Mouse (Mus musculus) neural tube, embryonic 10.5 days (tissue): Measurements from ENCODE around the gene Caskin1.

ENCODE experiments used
- DNase-seq: peaks from one replicate; pipeline ENCODE4 v3.0.0-alpha.2; 2017; ENCODE audit warnings: low spot score; ENCODE audit errors: extremely low spot score

The Caskin1 gene

GRCm38 (mm10) chr17:24530361-24531050, 42.1 kb downstream of the Caskin1 start:
- DNase-seq = no peak

- no peak for DNase-seq
These were observed 42.7 kb downstream of the Caskin1 start for GRCm38 (mm10) chr17:24531064-24531463.

DNA sequence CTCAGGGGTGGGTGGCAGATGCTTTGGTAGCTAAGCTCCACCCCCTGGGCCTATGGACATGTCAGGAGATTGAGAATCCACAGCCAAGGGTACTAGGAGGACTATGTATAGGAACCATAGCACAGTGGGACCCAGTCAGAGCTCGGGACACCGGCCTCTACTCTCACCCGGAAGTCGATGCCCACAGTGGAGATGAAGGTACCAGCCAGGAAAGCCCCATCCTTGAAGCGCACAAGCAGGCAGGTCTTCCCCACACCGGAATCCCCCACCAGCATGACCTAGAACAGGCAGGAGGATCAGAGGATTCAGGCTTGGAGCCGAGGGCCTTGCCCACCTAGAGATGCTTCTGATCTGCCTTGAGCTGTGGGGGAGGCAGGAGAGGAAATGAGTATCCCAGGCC, 43.6 kb downstream of the Caskin1 start:
- DNase-seq = no peak

DNA sequence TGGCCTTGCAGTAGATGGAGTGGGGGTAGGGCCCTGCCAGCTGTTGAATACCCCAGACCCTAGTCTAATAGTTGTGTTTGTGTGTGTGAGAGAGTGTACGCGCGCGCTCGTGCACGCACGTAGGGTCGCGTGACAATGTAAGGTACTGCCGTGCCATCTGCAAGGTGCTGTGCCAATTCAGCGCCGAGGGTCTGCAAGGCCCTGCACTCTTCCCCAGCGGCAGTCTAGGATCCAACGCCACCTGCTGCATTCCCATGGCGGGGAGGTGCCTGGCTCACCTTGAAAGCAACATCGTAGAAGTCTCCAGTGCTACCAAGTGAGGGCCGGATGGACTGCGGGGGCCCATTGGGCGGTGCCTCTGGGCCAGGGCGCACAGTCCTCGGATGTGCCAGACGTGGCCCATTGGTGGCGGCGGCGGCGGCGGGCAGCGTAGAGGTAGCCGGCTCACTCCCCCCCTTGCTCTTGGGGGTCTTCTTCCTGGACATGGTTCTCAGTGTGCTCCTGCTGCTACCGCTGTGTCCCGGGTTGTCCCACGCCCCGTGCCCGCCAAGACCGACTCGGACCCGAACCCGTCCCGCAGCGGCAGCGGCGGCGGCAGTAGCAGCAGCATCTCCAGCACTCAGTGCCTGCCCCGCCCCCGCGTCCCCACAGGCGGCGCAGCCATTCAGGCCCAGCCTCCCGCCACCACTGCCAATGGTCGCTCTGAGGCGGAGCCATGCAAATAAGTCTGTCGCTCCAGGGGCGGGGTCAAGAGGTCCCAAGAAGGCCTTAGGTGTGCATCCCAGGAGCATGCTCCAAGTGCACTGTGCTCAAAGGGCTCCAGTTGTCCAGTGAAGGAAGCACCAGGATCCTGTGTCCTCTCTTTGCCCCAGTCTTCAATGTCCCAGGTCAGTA, 44.9 kb downstream of the Caskin1 start:
- DNase-seq = peak; percentile 80

DNA sequence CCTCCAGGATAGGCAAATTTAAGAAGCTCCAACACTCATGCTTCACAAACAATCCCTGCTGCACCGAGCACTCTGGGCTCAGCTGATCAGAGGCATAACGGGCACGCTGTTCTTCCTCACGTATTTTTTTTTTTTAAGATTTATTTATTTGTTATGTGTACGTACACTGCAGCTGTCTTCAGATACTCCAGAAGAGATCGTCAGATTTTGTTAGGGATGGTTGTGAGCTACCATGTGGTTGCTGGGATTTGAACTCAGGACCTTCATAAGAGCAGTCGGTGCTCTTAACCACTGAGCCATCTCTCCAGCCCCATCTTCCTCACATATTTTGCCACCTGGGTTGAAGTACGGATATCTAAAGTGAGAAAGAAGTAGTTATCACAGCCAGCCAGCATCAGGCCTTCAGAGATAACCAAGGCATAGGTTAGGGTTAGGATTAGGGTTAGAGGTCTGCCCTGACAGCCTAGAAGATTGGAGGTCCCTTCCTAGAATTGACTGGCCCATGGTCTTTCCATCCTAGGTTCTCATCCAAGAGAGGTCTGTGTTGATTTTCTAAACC, 45.8 kb downstream of the Caskin1 start, which contains the start of gene Rab26:
Gene Rab26, minus strand, starts transcription at position 51 of the 559 bp plus-strand sequence.
- no peak for DNase-seq

GRCm38 (mm10) chr17:24535300-24535699, 46.9 kb downstream of the Caskin1 start:
- no peak for DNase-seq

DNA sequence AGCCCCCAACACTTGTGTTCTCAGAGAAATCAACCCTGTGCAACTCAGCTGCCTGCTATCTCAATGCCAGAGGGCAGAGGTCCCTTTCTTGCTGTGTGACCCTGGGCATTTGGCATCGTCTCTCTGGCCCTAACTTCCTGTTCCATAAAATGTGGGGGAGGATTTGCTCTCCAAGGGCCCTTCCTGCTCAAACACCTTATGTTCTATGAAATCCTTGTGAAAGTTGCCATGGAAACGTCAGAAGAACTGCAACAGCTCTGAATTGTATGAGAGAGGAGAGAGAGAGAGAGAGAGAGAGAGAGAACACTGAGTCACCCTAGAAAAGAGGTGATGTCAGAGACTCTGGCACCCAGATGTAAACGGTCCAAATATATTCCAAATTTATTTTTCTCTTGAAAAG, 49.1 kb downstream of the Caskin1 start:
- no peak for DNase-seq

DNA sequence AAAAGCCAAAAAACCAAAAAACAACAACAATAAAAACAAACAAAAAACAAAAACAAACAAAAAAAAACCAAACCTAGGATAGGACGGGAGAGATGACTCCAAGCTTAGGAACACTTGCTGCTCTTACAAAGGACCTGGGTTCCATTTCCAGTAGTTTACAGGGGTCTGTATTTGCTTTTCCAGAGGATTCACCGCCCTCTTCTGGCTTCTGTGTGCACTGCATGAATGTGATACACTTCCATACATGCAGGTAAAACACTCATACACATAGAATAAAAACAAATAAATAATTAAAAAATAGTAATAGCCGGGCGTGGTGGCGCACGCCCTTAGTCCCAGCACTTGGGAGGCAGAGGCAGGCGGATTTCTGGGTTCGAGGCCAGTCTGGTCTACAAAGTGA, 50.5 kb downstream of the Caskin1 start:
- peak; percentile 49 for DNase-seq

GRCm38 (mm10) chr17:24540375-24540774, 52.0 kb downstream of the Caskin1 start:
- DNase-seq = peak; percentile 27

GRCm38 (mm10) chr17:24544613-24545012, 56.2 kb downstream of the Caskin1 start:
- DNase-seq = peak; percentile 26

DNA sequence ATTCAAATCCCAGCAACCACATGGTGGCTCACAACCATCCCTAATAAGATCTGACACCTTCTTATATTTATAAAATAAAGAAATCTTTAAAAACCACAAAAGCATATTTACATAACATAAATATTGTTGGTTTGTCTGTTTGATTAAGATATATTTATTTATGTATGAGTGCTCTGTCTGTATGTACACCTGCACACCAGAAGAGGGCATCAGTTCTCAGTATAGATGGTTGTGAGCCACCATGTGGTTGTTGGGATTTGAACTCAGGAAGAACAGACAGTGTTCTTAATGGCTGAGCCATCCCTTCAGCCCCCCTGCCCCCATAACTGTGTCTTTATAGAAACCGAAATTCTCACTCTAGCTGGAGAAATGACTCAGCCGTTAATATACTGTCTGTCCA, 56.8 kb downstream of the Caskin1 start:
- DNase-seq = no peak

DNA sequence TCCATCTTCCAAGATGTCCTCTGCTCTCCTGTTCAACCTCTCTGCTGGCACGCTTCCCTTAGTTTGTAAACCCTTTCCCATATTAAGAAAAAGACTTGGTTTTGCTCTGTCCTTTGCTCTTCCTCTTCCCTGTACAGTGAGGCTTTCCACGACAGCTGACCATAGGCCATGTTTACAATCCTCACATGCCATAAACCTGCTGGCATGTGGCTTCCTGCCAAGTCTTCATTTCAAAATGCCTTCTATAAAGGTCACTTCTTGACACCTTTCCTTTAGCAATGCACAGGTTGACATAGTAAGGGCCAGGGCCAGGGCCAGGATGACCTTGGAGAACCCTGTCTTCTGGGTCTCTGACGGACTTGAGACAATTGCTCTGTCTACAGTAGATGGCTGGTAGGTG, 57.8 kb downstream of the Caskin1 start:
- DNase-seq = no peak

GRCm38 (mm10) chr17:24548435-24548834, 60.0 kb downstream of the Caskin1 start:
- no peak for DNase-seq

- DNase-seq = peak; percentile 40
These were observed 60.7 kb downstream of the Caskin1 start for GRCm38 (mm10) chr17:24548921-24549617.

GRCm38 (mm10) chr17:24549618-24550415, 61.4 kb downstream of the Caskin1 start, which contains the start of gene Pkd1:
TSS of gene Pkd1 (plus strand) at chr17:24549834.
- DNase-seq = peak; percentile 99

DNA sequence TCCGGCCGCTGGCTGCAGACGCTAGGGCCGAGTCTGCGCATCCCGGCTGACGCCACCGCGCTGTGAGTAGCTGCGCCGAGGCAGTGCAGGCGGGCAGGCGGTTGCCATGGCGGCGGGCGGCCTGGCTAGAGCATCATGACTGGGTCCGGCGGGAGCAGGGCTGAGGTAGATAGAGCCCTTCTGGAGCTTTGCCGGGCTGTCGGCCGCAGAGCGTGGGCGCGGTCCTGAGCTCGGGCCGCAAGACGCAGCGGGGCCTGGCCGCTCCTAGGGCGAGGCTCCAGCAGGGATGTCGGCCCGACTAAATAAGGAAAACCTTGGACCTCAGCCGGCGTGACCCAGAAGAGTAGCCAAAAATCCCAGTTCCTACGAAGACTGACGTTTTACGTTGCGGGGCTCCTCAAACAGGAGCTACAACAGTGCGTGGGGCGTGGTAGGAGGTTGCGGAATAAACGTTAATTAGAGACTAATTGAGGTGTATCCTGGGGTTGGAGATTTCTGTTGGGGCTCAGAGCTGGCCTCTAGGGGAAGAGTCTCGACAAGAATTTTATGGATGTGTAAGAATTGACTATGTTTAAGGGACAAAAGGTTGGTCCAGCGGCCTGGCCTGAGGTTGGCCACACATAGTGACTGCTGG, 62.1 kb downstream of the Caskin1 start:
- DNase-seq = no peak

GRCm38 (mm10) chr17:24551050-24551444, 62.6 kb downstream of the Caskin1 start:
- no peak for DNase-seq

GRCm38 (mm10) chr17:24557091-24557490, 68.7 kb downstream of the Caskin1 start:
- DNase-seq = no peak
